Mouse (Mus musculus): ENCODE results near the gene Ift27.

Ift27 gene

DNA sequence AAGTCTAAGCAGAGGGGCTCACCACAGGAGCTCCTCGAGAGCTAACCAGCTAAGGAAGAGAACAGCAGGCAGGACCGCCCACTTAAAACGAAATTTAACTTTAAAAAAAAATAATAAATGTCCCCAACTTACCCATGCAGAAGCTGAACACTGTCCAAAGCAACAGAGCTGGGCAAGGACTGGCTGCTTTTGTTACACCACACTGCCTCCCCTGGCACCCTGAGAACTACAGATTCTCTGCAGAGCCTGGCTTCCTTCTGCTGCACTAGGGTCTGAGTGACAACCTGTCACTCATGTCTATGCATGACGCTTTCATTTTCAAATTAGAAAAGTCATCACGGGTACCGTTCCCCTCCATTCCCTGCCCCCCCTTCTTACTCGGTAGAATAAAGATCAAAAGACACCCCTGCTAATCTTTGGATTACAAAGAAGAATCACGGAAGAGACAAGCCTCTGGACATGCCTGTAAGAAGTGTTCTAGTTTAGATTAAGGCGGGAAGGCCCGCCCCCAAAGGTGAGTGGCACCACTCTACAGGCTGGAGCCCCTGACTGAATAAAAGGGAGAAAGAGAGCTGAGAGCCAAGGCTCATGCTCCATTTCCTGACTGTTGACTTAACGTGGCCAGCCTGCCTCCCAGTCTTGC is 1.5 kb downstream of the Ift27 start:
- DNase-seq (ENCODE audit: low spot score): no peak

DNA sequence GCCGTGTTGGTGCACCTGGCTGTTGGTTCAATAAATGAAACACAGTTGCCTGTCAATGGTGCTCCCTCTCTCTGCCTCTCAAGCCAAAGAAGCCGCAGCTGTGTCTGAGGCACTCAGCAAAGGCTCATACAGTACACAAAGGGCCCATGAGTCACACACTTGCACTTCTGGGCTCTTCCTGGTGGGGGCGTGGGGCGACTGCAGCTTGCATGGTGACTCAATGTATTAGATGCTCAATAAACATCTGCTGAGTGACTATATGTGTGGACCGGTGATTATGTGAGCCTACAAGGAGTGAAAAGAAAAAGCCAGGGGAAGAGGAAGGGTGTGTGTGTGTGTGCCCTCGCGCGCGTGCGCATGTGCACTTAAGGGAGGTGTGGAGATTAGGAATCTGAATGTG is 2.3 kb downstream of the Ift27 start:
- DNase-seq (ENCODE audit: low spot score): no peak

DNA sequence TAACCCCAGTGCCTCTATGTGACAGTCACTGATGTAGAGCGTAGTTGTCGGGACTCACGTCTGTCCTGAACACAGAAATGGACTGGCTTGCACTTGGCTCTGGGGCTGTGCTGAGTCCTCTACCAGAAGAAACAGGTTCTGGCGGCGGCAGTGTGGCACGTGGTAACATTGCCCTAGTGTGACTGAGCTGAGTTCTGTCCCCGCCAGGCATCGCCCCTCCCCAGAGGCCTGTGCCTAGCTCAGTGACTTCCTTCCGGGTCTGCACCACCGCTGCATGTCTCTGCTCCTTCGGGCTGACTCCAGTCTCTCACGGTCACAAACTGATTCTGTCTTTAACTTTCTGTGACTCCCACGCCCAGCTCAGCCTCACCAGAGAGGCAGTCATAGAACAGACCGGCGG is 3.2 kb downstream of the Ift27 start:
- DNase-seq (ENCODE audit: low spot score): no peak

DNA sequence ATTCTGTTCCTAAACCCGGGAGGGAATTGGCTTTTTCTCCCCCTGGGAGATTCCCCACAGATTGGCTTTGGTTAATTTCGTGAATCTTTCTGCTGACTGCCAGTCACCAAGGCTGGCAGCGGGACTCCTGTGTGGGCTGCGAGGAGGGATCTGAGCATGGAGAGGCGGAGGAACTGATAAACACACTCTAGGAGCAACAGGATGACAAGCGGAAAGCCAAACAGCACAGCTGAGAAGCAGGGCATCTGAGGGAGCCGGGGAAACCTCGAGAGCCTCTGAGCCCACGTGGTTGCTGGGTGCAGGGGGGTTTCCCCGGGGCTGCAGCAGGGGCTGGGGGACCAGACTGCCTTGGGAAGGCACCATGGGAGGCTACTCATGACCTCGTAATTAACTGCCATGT is 4.3 kb downstream of the Ift27 start:
- no peak for DNase-seq (ENCODE audit: low spot score)

DNA sequence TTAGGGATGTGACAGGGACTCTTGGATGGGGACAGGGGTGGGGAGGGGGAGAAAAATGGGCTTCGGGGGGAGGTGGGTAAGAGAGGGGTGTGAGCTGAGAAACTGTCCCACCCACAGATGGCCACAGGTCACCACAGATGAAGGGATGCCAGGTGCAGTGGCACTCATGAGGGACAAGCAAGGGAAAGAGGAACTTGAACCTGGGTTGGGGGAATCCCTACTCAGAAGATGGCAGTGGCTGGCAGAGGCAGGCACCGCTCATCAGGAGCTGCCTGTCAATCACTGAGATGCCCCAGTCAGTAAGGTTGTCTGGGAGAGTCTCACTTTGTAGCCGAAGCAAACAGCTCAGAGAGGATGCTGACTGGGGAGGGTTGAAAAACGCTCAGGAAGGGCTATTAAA is 8.6 kb downstream of the Ift27 start:
- no peak for DNase-seq (ENCODE audit: low spot score)

DNA sequence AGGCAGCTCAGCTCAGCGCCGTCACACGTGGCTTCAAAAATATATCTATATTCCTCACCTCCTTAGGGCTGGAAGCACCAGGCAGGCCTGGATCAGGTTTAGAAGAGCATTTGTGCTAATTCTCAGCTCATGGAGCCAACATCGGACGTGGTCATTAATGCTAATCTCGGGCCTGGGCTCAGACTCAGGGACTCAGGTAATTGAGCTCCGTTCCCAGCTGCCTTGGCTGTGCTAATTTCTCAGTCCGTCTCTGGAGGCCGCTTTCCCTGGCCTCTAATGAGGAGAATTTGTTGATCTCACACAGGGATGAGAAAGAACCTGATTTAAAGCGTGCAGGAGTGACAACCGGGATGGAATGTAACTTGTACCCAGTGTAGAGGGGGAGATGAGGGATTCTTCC is 9.4 kb downstream of the Ift27 start:
- DNase-seq (ENCODE audit: low spot score): no peak

DNA sequence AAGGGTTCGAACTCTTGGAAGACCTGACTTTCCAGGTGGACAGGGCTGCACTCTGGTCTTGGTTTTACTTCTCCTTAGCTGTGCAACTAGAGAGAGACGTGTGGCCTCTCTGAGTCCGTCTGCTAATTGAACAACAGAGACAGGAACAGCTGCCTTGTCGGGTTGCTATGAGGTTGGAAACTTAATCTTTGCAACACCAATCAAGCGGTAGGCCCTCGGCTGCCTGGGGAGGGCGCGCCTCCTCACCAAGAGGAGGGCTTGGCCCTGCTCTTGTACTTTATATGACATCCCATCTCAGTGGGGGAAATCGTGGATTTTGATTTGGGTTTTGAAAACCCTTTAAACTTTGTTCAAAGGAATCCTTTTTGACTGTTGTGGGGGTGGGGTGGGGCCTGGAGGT is 12.0 kb downstream of the Ift27 start:
- no peak for DNase-seq (ENCODE audit: low spot score)

DNA sequence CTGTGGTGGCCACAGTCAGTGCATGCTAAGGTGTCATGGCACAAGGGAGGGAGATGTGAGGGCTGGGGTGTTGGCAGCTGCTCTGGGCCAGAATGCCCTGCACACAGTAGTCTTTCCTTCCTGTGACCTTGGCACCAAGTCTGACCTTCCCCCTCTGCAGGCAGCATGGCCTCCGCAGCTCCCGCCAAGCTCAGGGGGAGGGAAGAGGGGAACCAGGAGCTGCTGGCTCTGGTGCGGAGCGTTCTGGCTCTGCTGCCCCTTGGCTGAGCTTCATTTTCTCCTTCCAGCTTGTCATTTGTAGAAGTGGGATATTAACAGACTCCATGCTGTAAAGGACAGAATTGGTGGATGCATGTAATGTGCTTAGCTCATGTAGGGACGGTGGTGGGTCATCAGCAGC is 15.6 kb downstream of the Ift27 start:
- DNase-seq (ENCODE audit: low spot score): no peak

DNA sequence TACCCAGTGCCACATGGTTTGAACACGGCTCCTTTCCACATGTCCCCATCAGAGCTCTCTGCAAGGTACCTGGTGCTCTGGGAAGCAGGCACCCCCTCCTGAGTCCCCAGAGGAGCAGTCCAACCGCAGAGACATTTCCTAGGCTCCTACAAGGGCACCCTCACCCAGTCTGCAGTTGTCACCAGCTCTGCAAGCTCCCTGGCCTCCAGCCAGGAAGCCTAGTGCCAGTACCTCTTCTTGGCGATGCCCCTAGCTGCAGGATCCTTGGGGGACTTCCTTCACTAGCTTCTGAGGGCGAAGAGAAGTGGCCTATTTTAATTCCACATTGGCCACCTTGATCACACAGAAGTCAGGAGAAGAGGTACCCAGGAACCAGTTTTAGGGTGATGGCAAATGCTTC is 16.1 kb downstream of the Ift27 start:
- DNase-seq (ENCODE audit: low spot score): no peak

DNA sequence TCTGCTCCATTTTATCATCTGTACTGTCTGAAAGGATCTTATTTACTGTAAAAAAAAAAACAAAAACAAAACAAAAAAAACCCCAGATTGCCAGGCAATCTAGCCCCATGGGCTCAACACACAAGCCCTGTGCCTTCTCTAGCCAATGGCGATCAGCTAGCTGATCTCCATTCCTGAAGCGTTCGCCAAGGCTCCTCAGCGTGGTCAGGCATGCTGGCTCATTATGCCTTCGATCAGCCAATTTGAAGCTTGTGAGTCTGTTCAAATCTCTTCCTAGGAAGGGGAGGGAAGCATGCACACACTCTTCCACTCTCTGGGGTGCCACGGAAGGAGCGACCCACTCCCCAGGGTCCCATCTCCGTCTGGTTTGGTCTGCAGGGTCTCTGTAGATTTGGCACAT is 16.6 kb downstream of the Ift27 start:
- no peak for DNase-seq (ENCODE audit: low spot score)

DNA sequence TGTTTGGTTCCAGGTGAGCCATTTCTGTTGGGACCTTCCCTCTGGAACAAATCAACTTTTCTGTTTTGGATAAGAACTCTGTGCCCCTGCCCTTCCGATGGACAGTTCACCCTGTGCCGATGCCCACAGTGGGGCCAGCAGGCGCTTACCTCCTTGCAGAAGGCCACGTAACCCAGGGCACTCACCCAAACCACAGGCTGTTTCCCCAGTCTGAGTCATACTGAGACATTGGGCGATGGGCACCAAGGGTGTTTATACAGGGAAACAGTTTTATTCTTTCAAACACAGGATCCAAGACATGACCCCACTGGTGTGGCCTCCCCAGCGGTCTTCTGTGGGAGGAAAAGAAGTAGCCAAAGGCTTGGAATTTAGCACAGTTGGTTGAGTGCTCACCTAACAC is 18.5 kb downstream of the Ift27 start:
- no peak for DNase-seq (ENCODE audit: low spot score)

DNA sequence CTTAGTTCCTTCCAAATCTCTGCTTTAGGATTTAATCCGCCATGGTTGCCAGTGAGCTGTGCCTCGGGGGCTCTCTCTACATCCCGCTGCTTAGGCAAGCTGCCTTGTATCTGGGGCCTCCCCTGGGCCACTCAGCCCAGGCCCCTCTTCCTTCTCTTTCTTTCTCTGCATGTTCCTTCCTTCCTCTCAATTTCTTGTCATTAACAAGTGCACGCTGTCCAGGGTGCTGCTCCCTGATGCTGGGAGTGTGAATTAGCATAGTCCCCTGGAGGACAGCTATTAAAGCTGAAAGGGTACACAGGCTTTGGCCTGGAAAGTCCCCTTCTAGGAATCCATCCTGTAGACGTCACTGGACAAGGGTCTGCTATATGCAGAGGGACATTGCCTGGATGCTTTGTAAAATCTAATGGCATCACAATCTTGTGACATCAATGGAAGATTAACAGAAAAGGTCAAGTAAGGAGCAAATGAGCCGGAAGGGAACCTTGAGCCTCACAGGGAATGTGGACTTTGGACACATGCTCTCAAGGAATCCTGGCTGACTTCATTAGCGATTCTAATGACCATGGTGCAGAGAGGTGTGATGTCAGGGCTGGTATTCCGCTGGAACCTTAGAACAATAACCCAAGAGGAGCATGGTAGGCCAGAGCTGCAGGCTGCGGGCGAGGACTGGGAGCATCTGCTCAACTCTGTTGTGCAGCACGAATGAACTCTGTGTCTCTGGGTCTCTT is 20.7 kb downstream of the Ift27 start:
- DNase-seq (ENCODE audit: low spot score): no peak

DNA sequence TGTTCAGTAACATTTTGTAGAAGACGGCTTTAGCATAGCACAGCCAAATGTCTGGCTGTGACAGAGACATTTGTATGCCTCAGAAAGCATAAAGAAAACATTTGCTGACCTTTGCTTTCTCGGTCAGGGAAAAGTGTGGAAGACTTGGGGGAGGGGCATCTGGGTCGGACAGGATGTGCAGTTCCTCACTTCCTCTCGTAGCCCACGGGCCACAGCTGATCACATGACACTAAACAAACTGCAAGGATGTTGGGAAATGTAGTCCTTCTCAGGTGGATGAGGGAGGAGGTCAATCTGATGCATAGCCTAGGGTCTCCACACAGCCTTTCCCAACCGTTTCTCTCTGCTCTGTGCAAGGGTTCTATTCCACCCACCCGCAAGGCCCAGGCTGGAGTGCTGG is 25.3 kb downstream of the Ift27 start:
- no peak for DNase-seq (ENCODE audit: low spot score)

DNA sequence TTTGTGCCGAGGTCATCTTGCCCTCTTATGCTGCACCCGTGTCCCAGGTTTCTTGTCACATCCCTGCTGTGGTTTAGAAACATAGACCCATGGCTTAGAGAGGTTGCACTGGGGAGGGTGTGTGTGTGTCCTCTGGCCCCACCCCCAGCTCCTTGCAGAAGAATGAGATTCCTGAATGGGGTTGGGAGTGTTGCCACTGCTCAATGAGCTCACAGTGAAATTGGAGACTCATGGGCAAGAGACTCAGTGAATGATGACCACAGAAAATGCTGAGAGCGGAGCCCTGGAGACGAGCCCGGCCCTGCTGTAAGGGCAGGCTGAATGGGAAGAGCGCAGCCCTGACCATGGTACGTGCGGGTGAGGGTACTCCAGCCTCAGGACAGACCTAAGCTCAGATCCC is 33.7 kb downstream of the Ift27 start:
- no peak for DNase-seq (ENCODE audit: low spot score)

DNA sequence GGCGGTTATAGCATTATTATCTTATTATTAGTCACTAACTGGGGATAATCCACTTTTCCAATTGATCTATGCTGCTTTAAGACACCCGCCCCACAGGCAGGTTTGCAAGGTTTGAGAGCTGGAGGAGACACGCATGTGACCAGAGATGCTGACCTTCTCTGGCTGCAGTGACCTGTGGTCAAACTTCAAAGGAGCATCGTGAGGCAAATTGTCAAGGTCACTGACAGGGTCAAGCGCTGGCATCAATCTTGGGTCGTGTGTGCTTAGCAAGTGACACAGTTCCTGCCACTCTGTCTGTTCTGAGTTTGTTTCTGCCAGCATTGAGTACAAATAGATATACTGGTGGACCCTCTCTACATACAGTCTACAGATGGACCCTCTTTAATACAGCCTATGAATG is 39.3 kb downstream of the Ift27 start:
- no peak for DNase-seq (ENCODE audit: low spot score)

DNA sequence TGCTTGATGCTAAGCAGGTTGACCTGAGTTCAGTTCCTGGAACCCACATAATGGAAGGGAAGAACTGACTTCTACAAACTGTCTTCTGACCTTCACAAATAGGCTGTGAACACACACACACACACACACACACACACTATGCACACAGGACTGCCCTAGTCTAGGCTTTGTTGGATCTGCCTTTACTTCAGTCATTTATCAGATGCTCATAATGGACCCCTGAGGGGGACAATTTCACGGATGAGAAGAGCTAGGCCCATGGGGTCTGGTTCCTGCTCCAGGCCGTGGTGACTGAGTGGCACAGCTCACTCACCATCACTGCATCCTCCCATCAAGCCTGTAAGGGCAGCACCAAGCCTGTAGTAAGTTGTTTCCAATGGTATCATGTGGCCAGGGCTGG is 40.5 kb downstream of the Ift27 start:
- DNase-seq (ENCODE audit: low spot score): no peak

DNA sequence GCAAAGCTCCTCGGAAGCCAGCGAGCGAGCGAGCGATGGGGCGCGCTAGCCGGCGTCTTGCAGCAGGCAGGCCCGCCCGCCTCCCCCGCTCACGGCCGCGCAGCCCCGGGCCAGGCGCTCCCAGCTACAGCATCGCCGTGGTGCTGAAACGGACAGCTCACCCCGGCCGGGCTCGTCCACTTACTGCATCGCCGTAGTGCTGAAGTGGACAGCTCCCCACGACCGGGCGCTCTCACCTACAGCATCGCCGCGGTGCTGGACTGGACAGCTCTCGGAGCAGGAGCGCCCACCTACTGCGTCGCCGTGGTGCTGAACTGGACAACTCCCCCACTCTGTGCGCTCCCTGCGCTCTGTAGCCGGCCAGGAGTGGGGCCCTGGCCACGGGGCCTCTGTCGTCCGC is 54.2 kb downstream of the Ift27 start, which contains the start of gene Cacng2:
TSS of gene Cacng2 (minus strand) at position 325 of the 400 bp plus-strand sequence.
- DNase-seq (ENCODE audit: low spot score): peak; percentile 99

DNA sequence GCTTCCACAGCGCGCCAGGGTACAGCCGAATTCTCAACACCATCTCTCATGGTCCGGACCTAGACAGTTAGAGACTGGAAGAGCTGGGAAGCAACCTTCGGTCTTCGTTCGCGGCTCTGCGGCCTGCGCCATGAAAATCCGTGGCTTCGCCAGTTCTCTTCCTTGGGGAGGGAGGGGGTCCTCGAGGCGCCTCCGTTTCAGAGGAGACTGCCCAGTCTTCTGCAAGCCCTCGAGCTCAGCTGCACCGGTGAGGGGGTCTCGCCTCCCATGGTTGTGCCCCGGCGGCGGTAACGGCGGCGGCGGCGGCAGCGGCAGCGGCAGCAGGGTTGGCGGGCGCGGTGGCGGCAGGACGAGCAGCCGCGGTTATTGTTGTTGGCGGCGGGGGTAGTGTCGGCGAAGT is 54.7 kb downstream of the Ift27 start:
- DNase-seq (ENCODE audit: low spot score): no peak

DNA sequence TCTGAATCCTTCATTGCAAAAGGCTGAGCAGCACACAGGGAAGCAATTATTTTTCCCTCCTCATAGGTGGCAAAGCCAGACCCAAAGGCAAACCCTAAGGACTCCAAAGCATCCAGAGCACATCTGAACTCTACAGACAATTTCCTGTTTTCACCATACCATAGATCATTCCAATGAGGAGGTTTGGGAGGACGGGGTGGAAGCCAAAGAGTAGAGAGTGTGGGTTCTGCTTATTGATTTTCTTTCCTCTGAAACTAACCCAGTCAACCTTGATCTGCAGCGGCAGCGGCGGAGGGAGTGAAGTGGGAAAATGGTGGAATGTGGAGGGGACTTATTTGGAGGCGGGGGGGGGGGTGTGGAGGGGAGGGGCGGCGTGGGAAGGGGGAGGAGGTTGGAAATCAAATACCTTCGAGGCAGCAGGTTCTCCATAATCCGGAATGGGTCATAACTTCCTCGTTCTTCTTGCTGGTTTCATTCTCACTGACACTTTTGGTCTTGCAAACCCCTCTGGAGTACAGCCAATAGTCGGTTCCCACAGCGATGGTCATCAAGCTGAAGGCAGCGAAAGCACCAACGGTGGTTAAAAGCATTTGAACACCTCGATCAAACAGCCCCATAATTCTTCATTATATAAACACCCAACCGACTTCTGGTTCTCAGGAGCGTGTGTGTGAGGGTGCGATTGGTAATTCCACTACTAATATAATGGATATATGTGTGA is 55.5 kb downstream of the Ift27 start:
- DNase-seq (ENCODE audit: low spot score): no peak

DNA sequence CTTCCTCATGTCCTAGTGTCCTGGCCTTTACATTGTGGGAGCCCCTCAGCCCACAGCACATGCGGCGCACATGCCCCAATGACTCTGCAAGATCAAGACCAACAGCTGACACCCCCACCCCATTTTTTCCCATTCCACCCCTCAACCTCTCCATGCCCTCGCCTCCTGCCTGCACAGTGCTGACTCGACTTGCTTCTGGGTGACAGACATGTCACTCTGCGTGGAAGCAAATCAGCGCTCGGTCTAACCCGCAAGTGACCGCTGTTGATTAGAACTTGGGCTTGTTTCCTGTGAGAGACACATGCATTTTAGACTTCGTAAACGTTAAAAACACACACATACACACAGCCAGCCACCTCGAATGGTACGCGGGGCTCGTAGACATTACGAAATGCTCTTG is 56.2 kb downstream of the Ift27 start:
- no peak for DNase-seq (ENCODE audit: low spot score)

DNA sequence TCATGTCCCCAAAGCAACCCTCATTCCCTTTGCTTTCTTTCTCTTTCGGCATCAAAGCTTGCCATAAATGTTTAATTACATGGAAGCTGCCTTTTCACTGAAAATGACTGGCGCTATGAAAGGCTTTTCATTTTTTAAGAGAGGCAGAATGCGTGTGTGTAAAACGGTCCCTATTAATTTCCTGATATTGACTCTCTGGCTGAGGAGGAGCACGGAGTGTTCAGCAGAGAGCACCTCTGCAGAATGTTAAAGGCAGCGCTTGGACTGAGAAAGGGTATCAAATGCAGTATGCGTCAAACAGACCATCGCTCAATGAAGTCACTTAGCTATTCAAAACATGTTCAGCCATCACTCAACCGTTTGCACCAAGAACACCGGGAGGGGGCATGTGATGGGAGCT is 57.0 kb downstream of the Ift27 start:
- no peak for DNase-seq (ENCODE audit: low spot score)

DNA sequence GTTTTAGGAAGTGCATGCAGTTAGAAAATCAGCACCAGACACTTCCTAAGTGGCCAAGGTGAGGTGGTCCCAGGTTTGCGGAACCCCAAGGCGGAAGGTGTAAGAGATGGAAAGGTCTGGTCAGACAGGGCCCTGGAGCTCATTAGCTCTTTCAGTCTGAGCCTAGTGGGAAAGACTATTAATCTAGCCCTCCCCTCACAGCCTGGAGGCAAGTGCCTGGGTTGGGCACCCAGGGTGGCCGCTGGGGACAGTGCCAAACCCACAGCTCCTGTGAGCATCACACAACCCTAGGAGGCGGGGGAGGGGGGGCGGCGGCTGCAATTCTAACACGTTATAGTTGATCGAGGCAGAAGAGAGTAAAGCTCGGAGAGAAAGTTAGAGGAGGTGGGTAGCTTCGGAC is 57.7 kb downstream of the Ift27 start:
- DNase-seq (ENCODE audit: low spot score): no peak

All from ovary, postnatal 36 days (tissue).